Mouse (Mus musculus) ES-Bruce4 (cell line): Measurements from ENCODE around the gene Zfyve16. TPM values are rescaled to one million over a fixed set of nuclear protein-coding genes. Genes with fewer than 3 reads are reported as not detected.

Experiments
- H3K27ac ChIP-seq: 2 replicates; pipeline ENCODE4 v1.5.1; 2012; ENCODE audit warnings: low read length, inconsistent platforms; ENCODE audit not compliant: insufficient read depth
- H3K27me3 ChIP-seq: 2 replicates; pipeline ENCODE4 v1.6.1; 2012; ENCODE audit warnings: mild to moderate bottlenecking, low read length, inconsistent platforms; ENCODE audit not compliant: control insufficient read depth, poor library complexity, insufficient read depth, severe bottlenecking
- H3K36me3 ChIP-seq: 2 replicates; pipeline ENCODE4 v1.6.1; 2012; ENCODE audit warnings: inconsistent platforms, mild to moderate bottlenecking, low read length, moderate library complexity; ENCODE audit not compliant: control insufficient read depth, poor library complexity, insufficient read depth, severe bottlenecking
- H3K4me1 ChIP-seq: one replicate; pipeline ENCODE4 v1.8.1; 2011; ENCODE audit warnings: low read length; ENCODE audit not compliant: control insufficient read depth, insufficient read depth
- H3K4me3 ChIP-seq: 2 replicates; pipeline ENCODE4 v1.5.1; 2011; ENCODE audit warnings: low read depth, mild to moderate bottlenecking, low read length
- H3K9ac ChIP-seq: 2 replicates; pipeline ENCODE4 v1.6.1; 2012; ENCODE audit warnings: low read depth, mild to moderate bottlenecking, inconsistent platforms; ENCODE audit not compliant: poor library complexity, severe bottlenecking
- H3K9me3 ChIP-seq: replicated peaks from 2 replicates; pipeline ENCODE4 v1.6.1; 2012; ENCODE audit warnings: mild to moderate bottlenecking, low read length, inconsistent platforms; ENCODE audit not compliant: control insufficient read depth, poor library complexity, insufficient read depth, severe bottlenecking
- CTCF ChIP-seq: IDR thresholded peaks from one replicate; pipeline ENCODE4 v1.8.1; 2011; ENCODE audit warnings: low read depth, low read length
- EP300 ChIP-seq: IDR thresholded peaks from 2 replicates; pipeline ENCODE4 v1.6.1; 2011; ENCODE audit warnings: low read depth, low read length; ENCODE audit not compliant: insufficient read depth
- POLR2A ChIP-seq: IDR thresholded peaks from one replicate; pipeline ENCODE4 v1.8.1; 2011; ENCODE audit warnings: low read length; ENCODE audit not compliant: insufficient read depth
- polyA plus RNA-seq: library from polyadenylated mRNA; stranded (reverse); fragments of >200 nt; gene quantifications from 2 replicates; pipeline ENCODE4 v1.2.4, GENCODE M21; 2011; ENCODE audit warnings: low read depth; ENCODE audit not compliant: missing spikeins, insufficient read depth, insufficient read length

Gene Zfyve16
- polyA plus RNA-seq, 1 experiment: 18.9 TPM

DNA sequence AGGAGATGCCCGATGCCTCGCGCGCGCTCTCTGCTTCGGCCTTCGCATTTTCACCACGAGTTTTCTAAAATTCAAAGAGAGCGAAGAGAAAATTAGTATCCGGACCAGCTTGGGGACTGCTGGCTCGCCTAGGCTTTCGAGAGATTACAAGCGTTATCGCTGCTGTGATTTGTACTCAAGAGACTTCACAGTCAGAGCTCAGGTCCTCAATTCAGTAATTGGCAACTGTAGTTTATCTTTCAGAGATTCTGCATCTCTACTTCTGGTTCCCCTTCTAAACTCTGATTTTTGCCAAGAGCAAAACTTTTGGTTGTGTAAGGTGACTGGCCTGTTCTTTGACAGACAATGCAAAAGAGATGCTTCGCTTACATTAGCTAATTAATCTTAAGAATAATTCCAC, 569 bp upstream of the Zfyve16 start:
- Histone ChIP-seq H3K9ac (peak overlapping the region; percentile 58), H3K9me3 (no peaks in the 10 kb centered on the region), H3K36me3 (no peaks in the 10 kb centered on the region), H3K4me3 (peak overlapping the region; percentile 88), H3K27ac (no peak overlapping the region), H3K4me1 (no peaks in the 10 kb centered on the region), H3K27me3 (no peaks in the 10 kb centered on the region; the same call in 1 of the 2 replicates)
- no peak for TF ChIP-seq EP300
- no peak for TF ChIP-seq POLR2A
- no peak for TF ChIP-seq CTCF

DNA sequence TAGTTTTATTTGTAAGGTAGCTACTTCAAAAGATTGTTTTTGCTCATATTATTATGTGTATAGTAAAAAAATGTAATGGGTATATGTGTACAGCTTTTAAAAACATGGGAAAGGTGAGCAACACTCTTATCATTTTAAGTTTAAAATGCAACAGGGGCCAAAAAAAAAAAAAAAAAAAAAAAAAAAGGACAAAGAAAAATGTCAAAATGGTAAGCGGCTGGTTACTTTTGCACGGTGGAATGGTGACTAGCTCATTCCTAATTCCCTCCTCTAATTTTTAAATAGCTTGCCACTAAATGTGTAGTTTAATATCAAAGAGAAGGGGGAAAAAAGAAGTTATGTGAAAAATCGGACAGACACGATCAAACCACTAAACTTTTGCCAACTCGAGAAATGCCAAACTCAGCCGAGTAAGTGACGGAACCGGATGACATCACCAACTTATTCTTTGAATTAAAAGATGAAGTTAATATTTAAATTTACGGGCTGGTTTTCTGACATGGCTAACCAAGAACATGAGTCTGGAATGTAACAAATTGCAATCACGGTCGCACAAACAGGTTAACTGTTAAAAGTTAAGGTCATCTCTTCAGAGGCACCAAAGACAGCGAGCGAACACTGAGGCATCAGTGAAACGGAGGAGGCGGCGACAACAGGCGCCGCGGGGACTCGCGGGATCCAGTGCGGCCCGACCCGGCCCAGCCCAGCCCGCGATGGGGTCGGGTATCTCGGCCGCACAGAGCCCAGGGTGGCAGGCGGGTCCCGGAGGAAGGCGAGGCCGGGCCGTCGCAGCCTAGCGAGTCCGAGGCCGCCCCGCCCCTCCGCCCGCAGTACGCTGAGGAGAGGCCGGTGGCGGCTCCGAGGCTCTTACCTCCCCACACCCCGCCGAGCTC, 594 bp downstream of the Zfyve16 start:
- Histone ChIP-seq H3K9me3 (no peaks in the 10 kb centered on the region), H3K27me3 (no peaks in the 10 kb centered on the region; the same call in 1 of the 2 replicates), H3K9ac (peak overlapping the region; percentile 58), H3K4me1 (no peaks in the 10 kb centered on the region), H3K36me3 (no peaks in the 10 kb centered on the region), H3K27ac (no peak overlapping the region), H3K4me3 (peak overlapping the region; percentile 52)
- TF ChIP-seq EP300: no peak
- no peak for TF ChIP-seq POLR2A
- TF ChIP-seq CTCF: no peak

DNA sequence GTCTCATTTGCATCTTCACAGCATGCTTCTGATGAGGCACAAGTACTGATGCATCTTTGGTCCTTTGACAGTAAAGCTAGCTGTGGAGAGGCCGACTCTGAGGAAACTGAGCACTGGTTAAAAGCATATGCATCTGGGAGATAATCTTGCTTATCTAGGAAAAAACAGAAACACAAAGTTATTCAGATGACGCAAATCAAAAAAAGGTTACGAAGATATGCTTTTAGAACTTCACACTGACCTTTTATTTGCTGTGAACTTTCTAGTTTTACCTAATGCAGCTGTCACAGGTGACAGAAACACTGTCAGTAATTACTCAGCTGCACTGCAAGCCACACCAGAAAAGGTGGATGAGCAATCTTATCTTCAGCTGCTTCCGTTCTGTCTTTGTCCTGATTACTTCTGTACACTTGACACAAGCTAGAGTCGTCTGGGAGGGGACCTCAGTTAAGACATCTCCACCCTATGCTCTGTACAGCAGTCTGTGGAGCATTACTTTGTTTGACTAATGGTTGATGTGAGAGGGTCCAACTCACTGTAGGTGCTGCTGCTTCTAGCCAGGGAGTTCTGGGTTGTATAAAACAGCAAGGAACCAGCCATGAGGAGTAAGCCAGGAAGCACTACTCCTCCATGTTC, 7.4 kb downstream of the Zfyve16 start:
- H3K4me1 ChIP-seq: no peaks in the 10 kb centered on the region
- H3K27me3 ChIP-seq: no peaks in the 10 kb centered on the region
- no peak overlapping the region for H3K4me3 ChIP-seq
- peaks cover 3% of the 10 kb centered on the region; the same call in 1 of the 2 replicates for H3K36me3 ChIP-seq
- no peaks in the 10 kb centered on the region for H3K9me3 ChIP-seq
- TF ChIP-seq POLR2A (no peak), CTCF (no peak), EP300 (no peak)
- H3K27ac ChIP-seq: no peak overlapping the region
- no peak overlapping the region for H3K9ac ChIP-seq

- Histone ChIP-seq H3K27ac (no peak overlapping the region), H3K36me3 (peaks cover 2% of the 10 kb centered on the region), H3K4me1 (no peaks in the 10 kb centered on the region), H3K4me3 (no peak overlapping the region), H3K27me3 (no peaks in the 10 kb centered on the region), H3K9me3 (no peaks in the 10 kb centered on the region), H3K9ac (no peak overlapping the region)
- TF ChIP-seq EP300: no peak
- no peak for TF ChIP-seq CTCF
- no peak for TF ChIP-seq POLR2A
Observed at GRCm38 (mm10) chr13:92504871-92505270, 25.8 kb downstream of the Zfyve16 start.

- H3K4me1 ChIP-seq: no peaks in the 10 kb centered on the region
- H3K27ac ChIP-seq: no peak overlapping the region
- no peaks in the 10 kb centered on the region for H3K27me3 ChIP-seq
- TF ChIP-seq EP300 (no peak), POLR2A (no peak), CTCF (no peak)
- no peak overlapping the region for H3K9ac ChIP-seq
- no peaks in the 10 kb centered on the region for H3K9me3 ChIP-seq
- H3K36me3 ChIP-seq: no peaks in the 10 kb centered on the region
- no peak overlapping the region for H3K4me3 ChIP-seq
Observed at GRCm38 (mm10) chr13:92491923-92492322, 38.7 kb downstream of the Zfyve16 start.

- H3K4me1 ChIP-seq: no peaks in the 10 kb centered on the region
- no peak overlapping the region for H3K4me3 ChIP-seq
- H3K27me3 ChIP-seq: no peaks in the 10 kb centered on the region
- no peak overlapping the region for H3K27ac ChIP-seq
- H3K9me3 ChIP-seq: no peaks in the 10 kb centered on the region
- H3K9ac ChIP-seq: no peak overlapping the region
- no peak for TF ChIP-seq CTCF
- TF ChIP-seq POLR2A: no peak
- no peak for TF ChIP-seq EP300
- H3K36me3 ChIP-seq: no peaks in the 10 kb centered on the region
Observed at GRCm38 (mm10) chr13:92490817-92491216, 39.9 kb downstream of the Zfyve16 start.
